Mouse (Mus musculus): ENCODE results near the gene Stk38. TPM values are rescaled to one million over a fixed set of nuclear protein-coding genes. Genes with fewer than 3 reads are reported as not detected.

Gene Stk38
- polyA plus RNA-seq, 1 experiment = 111 TPM

DNA sequence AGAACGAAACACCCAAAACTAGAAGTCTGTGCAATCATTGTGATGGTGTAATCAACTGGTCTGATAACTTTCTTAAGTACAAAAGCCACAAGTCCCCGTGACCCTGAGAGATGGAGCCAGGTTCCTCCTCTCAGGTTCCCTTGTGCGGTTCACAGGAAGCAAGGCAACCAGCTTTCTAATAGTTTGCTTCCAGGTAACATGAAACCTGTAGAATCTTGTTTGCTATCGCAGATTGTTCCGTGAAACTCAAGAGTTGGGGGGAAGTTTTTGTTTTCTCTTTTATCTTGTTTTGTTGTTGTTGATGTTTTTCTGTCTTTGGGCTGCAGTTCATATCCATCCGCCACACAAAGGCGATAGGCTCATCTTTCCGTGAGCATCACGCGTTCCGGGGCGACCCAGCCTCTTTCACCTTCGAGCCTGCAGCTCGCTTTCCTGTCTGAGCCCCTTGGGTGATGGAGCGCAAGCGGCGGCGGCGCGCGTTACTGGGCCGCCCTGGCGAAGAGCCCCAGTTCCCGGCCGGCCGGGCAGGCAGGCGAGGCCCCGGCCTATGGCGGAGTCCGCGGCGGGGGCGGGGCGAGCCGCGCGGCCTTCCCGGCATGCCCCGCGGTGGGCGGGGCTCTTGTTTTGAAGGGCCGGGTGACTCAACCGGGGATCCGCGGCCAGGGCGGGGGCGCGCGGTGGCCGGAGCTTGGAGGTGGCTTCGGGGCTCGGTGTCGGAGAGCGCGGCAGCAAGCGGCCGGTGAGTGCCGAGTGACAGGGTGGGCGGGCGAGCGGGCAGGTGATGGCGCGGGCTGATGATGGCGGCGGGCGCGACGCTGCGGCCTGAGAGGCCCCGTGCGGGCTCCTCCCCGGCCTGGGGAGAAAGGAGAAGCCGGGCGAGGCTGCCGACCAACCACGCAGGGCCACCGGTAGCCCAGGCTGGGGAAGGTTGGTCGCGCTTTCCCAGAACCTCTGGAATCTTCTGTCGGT, 55.7 kb downstream of the Stk38 start, which contains the start of gene Kctd20:
Gene Kctd20, plus strand, starts transcription at position 120 of the 969 bp plus-strand sequence.
- peaks cover 14% of the 10 kb centered on the region for H3K4me1 ChIP-seq (ENCODE audit: control insufficient read depth, insufficient read depth, low read length)
- DNase-seq = peak; percentile 95
- TF ChIP-seq POLR2A (IDR thresholded peaks at IDR 0.05; ENCODE audit: borderline replicate concordance, extremely low read depth, low read depth, low read length) (peak; percentile 80), CTCF (IDR thresholded peaks at IDR 0.05; ENCODE audit: insufficient read depth, low read length) (no peak)
- H3K4me3 ChIP-seq (replicated peaks; ENCODE audit: extremely low read depth, low read depth, low read length) = peak within 1 kb of the TSS; percentile 96
- 1% methylated on average over 80 of the region's 80 CpGs for WGBS

DNA sequence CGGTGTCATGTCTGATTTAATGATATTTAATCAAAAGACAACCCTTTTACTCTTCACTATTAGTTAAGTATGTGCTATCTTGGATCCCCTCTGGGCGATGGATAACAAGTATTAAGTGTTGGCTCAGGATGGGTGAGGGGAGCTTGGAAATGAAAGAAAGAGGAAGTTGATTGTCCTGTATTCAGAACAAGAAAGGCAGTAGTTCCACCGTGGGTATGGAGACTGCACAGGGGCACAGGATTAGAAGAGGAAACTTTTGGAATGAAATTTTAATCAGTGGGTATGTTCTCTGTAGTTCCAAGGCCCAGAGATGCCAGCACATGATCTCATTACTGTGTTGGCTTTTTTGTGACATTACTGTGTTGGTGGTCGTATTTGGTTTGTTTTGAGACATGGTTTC, 57.0 kb downstream of the Stk38 start:
- peaks cover 14% of the 10 kb centered on the region for H3K4me1 ChIP-seq (ENCODE audit: control insufficient read depth, insufficient read depth, low read length)
- DNase-seq = no peak
- H3K4me3 ChIP-seq (replicated peaks; ENCODE audit: extremely low read depth, low read depth, low read length) = no peak overlapping the region
- WGBS = 55% methylated on average over 4 of the region's 4 CpGs
- no peak for TF ChIP-seq POLR2A (IDR thresholded peaks at IDR 0.05; ENCODE audit: borderline replicate concordance, extremely low read depth, low read depth, low read length)
- no peak for TF ChIP-seq CTCF (IDR thresholded peaks at IDR 0.05; ENCODE audit: insufficient read depth, low read length)

GRCm38 (mm10) chr17:28948661-28949060, 59.1 kb downstream of the Stk38 start:
- TF ChIP-seq POLR2A (IDR thresholded peaks at IDR 0.05; ENCODE audit: borderline replicate concordance, extremely low read depth, low read depth, low read length) (no peak), CTCF (IDR thresholded peaks at IDR 0.05; ENCODE audit: insufficient read depth, low read length) (no peak)
- no peak for DNase-seq
- Histone ChIP-seq H3K4me1 (ENCODE audit: control insufficient read depth, insufficient read depth, low read length) (peaks cover 5% of the 10 kb centered on the region; the same call in 1 of the 2 replicates), H3K4me3 (replicated peaks; ENCODE audit: extremely low read depth, low read depth, low read length) (no peak overlapping the region)
- WGBS = 54% methylated on average over 4 of the region's 4 CpGs

- no peak for DNase-seq
- 87% methylated on average over 19 of the region's 19 CpGs for WGBS
- no peak overlapping the region for H3K4me3 ChIP-seq (replicated peaks; ENCODE audit: extremely low read depth, low read depth, low read length)
Measured at GRCm38 (mm10) chr17:28947011-28947939, 60.5 kb downstream of the Stk38 start.

DNA sequence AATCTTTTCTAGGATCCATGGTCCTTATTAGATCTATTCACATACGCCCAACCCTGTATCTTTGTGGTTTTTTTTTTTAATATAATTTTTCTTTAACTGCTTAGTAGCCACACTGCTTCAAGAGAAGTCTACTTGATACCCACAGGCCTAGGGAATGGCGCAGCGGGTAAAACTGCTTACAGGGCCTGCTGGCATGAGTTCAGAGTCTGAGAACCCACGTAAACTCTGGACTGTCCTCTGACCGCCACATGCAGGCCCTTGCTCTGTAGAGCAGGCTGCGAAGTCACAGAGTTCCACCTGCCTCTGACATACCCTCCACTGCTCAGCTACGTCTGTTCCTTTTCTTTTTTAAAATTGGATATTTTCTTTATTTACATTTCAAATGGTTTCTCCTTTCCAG, 63.3 kb downstream of the Stk38 start:
- 89% methylated on average over 7 of the region's 7 CpGs for WGBS
- H3K4me1 ChIP-seq (ENCODE audit: control insufficient read depth, insufficient read depth, low read length) = no peaks in the 10 kb centered on the region
- DNase-seq = no peak
- TF ChIP-seq POLR2A (IDR thresholded peaks at IDR 0.05; ENCODE audit: borderline replicate concordance, extremely low read depth, low read depth, low read length) (no peak), CTCF (IDR thresholded peaks at IDR 0.05; ENCODE audit: insufficient read depth, low read length) (no peak)
- H3K4me3 ChIP-seq (replicated peaks; ENCODE audit: extremely low read depth, low read depth, low read length) = no peak overlapping the region

More at GRCm38 (mm10) chr17:28947011-28947939, 60.5 kb downstream of the Stk38 start:
- TF ChIP-seq CTCF (IDR thresholded peaks at IDR 0.05; ENCODE audit: insufficient read depth, low read length) (no peak), POLR2A (IDR thresholded peaks at IDR 0.05; ENCODE audit: borderline replicate concordance, extremely low read depth, low read depth, low read length) (no peak)
- H3K4me1 ChIP-seq (ENCODE audit: control insufficient read depth, insufficient read depth, low read length) = 0 out of 2 replicates have a peak, but pooled peaks cover 2% of the 10 kb centered on the region

DNA sequence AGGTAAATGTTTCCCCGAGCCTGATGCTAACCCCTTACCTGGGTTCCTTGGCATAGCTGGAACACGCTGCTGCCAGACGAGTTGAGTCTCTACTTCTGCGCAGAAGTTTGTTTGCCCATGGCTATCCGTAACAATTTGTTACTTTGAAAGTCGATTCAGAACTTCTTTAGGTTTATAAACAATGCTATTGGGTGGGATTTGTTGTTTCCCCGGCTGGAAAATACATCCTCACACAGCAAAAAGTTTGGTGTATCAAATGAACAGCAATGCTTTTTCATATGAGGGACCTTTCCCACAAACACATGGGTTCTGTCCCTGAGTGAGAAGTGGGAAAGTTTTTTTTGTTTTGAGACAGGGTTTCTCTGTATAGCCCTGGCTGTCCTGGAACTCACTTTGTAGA, 64.1 kb downstream of the Stk38 start, which contains the start of gene Pxt1:
Gene Pxt1, minus strand, starts transcription at position 101 of the 400 bp plus-strand sequence.
- WGBS = 81% methylated on average over 7 of the region's 7 CpGs
- TF ChIP-seq POLR2A (IDR thresholded peaks at IDR 0.05; ENCODE audit: borderline replicate concordance, extremely low read depth, low read depth, low read length) = no peak
- no peak for TF ChIP-seq CTCF (IDR thresholded peaks at IDR 0.05; ENCODE audit: insufficient read depth, low read length)
- Histone ChIP-seq H3K4me1 (ENCODE audit: control insufficient read depth, insufficient read depth, low read length) (no peaks in the 10 kb centered on the region), H3K4me3 (replicated peaks; ENCODE audit: extremely low read depth, low read depth, low read length) (no peak within 1 kb of the TSS)
- DNase-seq = no peak

DNA sequence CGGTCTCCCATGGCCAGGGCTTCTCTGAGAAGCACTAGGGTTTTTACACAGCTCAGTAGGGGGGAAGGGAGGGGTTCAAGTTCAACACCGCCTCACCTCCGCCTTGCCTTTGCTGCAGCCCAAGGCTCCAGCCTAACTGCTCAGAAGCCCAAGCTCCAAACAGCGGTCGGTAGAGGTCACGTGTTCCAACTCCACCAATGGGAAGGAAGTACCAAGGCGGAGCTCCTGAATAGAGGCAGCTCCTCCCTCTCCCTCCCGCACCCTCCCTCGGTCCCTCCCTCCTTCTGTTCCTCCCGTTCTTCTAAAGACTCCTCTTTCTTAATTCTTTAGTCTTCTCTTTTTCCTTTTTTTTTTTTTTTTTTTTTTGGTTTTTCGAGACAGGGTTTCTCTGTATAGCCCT, 65.7 kb downstream of the Stk38 start:
- no peaks in the 10 kb centered on the region for H3K4me1 ChIP-seq (ENCODE audit: control insufficient read depth, insufficient read depth, low read length)
- TF ChIP-seq CTCF (IDR thresholded peaks at IDR 0.05; ENCODE audit: insufficient read depth, low read length) = no peak
- TF ChIP-seq POLR2A (IDR thresholded peaks at IDR 0.05; ENCODE audit: borderline replicate concordance, extremely low read depth, low read depth, low read length) = peak; percentile 20; the same call in 1 of the 2 replicates
- no peak for DNase-seq
- H3K4me3 ChIP-seq (replicated peaks; ENCODE audit: extremely low read depth, low read depth, low read length) = no peak overlapping the region
- 80% methylated on average over 10 of the region's 11 CpGs for WGBS

GRCm38 (mm10) chr17:28940776-28941555, 66.8 kb downstream of the Stk38 start:
- 88% methylated on average over 25 of the region's 25 CpGs for WGBS
- DNase-seq = no peak
- TF ChIP-seq POLR2A (IDR thresholded peaks at IDR 0.05; ENCODE audit: borderline replicate concordance, extremely low read depth, low read depth, low read length) = no peak
- no peak for TF ChIP-seq CTCF (IDR thresholded peaks at IDR 0.05; ENCODE audit: insufficient read depth, low read length)
- Histone ChIP-seq H3K4me1 (ENCODE audit: control insufficient read depth, insufficient read depth, low read length) (no peaks in the 10 kb centered on the region), H3K4me3 (replicated peaks; ENCODE audit: extremely low read depth, low read depth, low read length) (no peak overlapping the region)
